Comparison of ENCODE assay signal across 9 mouse cellular contexts in genomic region chr4:148935211-148935610, GRCm38 (mm10).
A peak's percentile ranks its signal among the peaks of the same experiment; 100 is the strongest.
DNase-seq lines count a peak whose midpoint lies in the region; ATAC-seq and TF ChIP-seq lines count a peak whose summit lies in the region.
"Had no signal": no experiment of that assay in that cellular context is flagged by ENCODE, and none has a peak within 500 bp of the region (broad histone marks: within the 10 kb centered on the region; RNA-seq: fewer than 3 reads in every experiment).

No protein-coding gene starts in this region.

- no peak for TF ChIP-seq EP300 in lung, postnatal 0 days (IDR thresholded peaks at IDR 0.05)

- no peak for ATAC-seq in intestine, postnatal 0 days
- peak; percentile 86 for ATAC-seq in lung, postnatal 0 days

- no peaks in the 10 kb centered on the region for H3K27me3 ChIP-seq in intestine, postnatal 0 days (replicated peaks; ENCODE audit: control insufficient read depth, insufficient read depth, low read length)
- H3K27me3 ChIP-seq in lung, postnatal 0 days (replicated peaks; ENCODE audit: insufficient read depth, low read length): no peaks in the 10 kb centered on the region

- no peaks in the 10 kb centered on the region for H3K4me1 ChIP-seq in intestine, postnatal 0 days (replicated peaks; ENCODE audit: control insufficient read depth, insufficient read depth, low read length)
- peaks cover 4% of the 10 kb centered on the region; the same call in 1 of the 2 replicates for H3K4me1 ChIP-seq in lung, postnatal 0 days (ENCODE audit: insufficient read depth, low read depth, low read length)

- DNase-seq in gastrocnemius, adult 18-20 months (ENCODE audit: low spot score): peak; percentile 30
- no peak for DNase-seq in gastrocnemius, adult 8-10 months (ENCODE audit: low spot score in 2 of 2)
- peak; percentile 71 for DNase-seq in gastrocnemius, postnatal 25 days
- DNase-seq in lung, postnatal 0 days (ENCODE audit: low spot score): peak; percentile 74
- no peak for DNase-seq in right cerebral cortex, postnatal 36 days (ENCODE audit: low spot score in 2 of 2)
- DNase-seq in cerebellum, adult 18-20 months: no peak
- DNase-seq in testis, postnatal 10 days (ENCODE audit: low spot score): no peak

- H3K27ac ChIP-seq in intestine, postnatal 0 days (ENCODE audit: low read depth, low read length): peak overlapping the region; percentile 21; the same call in 1 of the 2 replicates
- H3K27ac ChIP-seq in lung, postnatal 0 days (ENCODE audit: low read length): no peak overlapping the region
- H3K27ac ChIP-seq: macrophage had no signal

- no peaks in the 10 kb centered on the region for H3K9me3 ChIP-seq in intestine, postnatal 0 days (ENCODE audit: control insufficient read depth)
- no peaks in the 10 kb centered on the region for H3K9me3 ChIP-seq in lung, postnatal 0 days (ENCODE audit: low read length)

- no peak overlapping the region for H3K4me3 ChIP-seq in intestine, postnatal 0 days (ENCODE audit: low read depth, low read length)
- no peak overlapping the region for H3K4me3 ChIP-seq in lung, postnatal 0 days (ENCODE audit: low read depth, low read length)

- H3K4me2 ChIP-seq in intestine, postnatal 0 days (replicated peaks; ENCODE audit: low read depth): no peak overlapping the region
- H3K4me2 ChIP-seq in lung, postnatal 0 days (replicated peaks; ENCODE audit: low read depth, low read length): no peak overlapping the region

- peaks cover 47% of the 10 kb centered on the region; the same call in 1 of the 2 replicates for H3K36me3 ChIP-seq in intestine, postnatal 0 days (ENCODE audit: control insufficient read depth, insufficient read depth)
- H3K36me3 ChIP-seq in lung, postnatal 0 days (ENCODE audit: insufficient read depth, low read length): peaks cover 10% of the 10 kb centered on the region

- 25% methylated on average over 13 of the region's 13 CpGs for WGBS in intestine, postnatal 0 days
- WGBS in lung, postnatal 0 days: 22% methylated on average over 13 of the region's 13 CpGs

- TF ChIP-seq CTCF in intestine, postnatal 0 days (IDR thresholded peaks at IDR 0.05; ENCODE audit: low read depth): no peak
- TF ChIP-seq CTCF in lung, postnatal 0 days (IDR thresholded peaks at IDR 0.05): no peak

- H3K9ac ChIP-seq in intestine, postnatal 0 days (ENCODE audit: low read depth, low read length): no peak overlapping the region
- no peak overlapping the region for H3K9ac ChIP-seq in lung, postnatal 0 days (replicated peaks; ENCODE audit: low read depth)

Comparison
In these comparisons a context has a peak if more than half of its experiments do, and no peak if none do; other contexts are left out.
1. DNase-seq: peak in gastrocnemius, adult 18-20 months (single experiment), gastrocnemius, postnatal 25 days (single experiment) and lung, postnatal 0 days (single experiment); none in gastrocnemius, adult 8-10 months (0 of 2), right cerebral cortex, postnatal 36 days (0 of 2), cerebellum, adult 18-20 months (0 of 2) and testis, postnatal 10 days (single experiment).